Mouse (Mus musculus) left cerebral cortex, adult 8-10 months (tissue): Measurements from ENCODE around the gene Mchr1. TPM values are rescaled to one million over a fixed set of nuclear protein-coding genes. Genes with fewer than 3 reads are reported as not detected.

Experiments
- DNase-seq, 2 experiments: peaks; one replicate each; pipeline ENCODE4 v3.0.0; 2022; ENCODE audit warnings: low spot score in 2 of 2
- total RNA-seq, 4 experiments: library from RNA; stranded (reverse); gene quantifications; 2 replicates each; pipeline ENCODE4 v1.2.4; 2022

The Mchr1 gene
- total RNA-seq, 4 experiments from 2014 or later = 23.9 to 29.4 (median 27.6) TPM

DNA sequence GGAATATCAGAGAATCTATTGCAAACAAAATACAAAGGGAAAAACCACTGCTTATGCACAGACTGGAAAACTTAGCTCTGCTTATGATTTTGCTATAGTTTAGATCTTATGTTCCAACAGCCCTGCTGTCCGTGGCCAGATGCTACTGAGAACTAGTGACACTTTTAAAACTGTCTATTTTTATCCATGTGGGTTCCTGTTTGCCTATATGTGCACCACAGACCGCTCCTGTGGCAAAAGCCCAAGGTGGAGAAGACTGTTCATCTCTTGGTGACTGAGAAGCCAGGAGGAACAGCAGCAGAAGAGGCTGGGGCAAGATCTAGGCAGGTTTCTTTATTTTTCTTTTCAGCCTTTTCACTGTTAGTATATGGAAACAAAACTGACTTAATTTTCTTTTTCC, 32.1 kb downstream of the Mchr1 start:
- no peak for DNase-seq

DNA sequence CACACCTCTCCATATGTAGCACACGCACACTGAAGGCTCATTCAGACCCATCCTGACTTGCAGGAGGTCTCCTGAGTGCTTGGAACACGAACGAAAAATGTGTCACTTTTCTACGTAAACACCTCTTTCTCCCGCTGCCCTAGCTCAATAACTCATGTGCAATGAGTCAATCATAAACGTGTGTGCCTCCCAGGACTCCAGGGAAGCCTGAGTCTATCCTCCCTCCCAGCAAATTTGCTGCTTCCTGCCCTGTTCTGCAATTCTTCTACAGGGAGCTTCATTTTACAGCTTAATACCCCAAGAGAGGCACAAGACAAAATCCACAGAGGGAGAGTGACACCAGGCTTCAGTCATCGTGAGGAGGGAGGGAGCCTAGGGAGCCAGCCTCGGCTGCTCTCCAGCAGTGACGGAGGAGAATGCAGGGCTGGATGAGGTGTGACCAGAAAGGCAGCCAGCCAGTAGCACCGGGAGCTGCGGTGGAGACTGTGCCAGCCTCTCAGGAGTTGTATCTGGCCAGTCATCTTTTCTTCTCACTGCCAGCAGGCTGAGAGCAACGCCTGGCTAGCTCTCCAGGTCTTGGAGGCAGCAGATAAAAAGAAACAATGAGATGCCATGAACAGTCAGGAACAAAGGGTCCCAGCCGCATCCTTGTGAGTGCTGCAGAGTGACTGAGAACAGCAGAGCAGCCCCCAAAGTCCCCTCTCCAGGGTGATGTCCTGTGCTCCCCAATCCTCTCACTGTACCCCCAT, 37.2 kb downstream of the Mchr1 start:
- peak in 1 of 2 experiments; percentile 67 for DNase-seq

DNA sequence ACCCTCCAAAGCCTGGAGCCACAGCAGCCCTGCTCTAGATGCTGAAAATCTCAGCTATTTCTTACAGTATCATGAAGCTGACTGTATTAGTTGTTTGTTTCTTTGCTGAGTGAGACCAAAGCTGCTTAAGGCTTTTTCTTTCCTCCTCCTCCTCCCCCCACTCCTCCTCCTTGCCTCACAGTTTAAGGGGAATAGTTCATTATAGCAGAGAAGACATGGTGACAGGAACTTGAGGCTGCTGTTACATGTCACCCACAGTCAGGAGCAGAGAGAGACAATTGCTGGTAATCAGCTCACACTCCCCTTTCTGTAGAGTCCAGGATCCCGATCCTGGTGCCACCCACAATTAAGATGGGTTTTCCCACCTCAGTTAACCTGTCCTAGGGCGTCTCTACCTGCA, 38.1 kb downstream of the Mchr1 start:
- no peak for DNase-seq

DNA sequence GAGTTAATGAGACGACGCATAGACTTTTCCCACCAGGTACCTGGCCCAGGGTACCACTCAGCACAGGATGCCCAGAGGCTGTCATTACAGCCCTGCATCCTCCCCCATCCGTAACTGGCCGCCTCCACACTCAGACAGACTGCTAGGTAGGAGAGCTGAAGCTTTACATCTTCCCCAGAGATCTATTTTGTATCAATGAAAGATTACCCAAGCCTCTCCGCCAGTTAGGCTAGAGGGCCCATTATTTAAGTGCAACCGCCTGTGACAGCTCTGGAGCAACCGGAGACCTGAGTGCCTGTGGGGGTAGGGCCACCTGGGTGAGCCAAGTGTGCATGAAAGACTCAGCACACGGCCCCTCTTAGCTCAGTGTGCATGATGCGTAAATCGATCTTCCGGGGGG, 42.6 kb downstream of the Mchr1 start:
- no peak for DNase-seq

DNA sequence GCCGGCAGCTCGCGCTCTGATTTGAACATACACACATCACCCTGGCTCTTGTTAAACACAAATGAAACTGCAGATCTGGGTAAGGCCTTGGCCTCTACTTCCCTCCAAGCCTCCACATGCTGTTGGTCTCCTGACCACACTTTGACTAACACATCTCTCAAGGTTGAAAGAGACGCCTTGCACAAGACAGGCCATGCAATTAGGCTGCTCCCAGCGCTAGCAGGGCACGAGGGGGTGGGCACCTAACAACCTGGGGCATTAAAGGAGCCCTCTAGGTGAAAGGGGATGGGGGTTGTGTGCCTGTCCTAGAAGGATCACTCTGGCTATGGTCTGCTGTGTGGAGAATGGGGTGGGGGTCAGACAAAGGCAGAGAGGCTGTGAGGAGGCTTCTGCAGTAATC, 43.4 kb downstream of the Mchr1 start:
- DNase-seq = no peak

DNA sequence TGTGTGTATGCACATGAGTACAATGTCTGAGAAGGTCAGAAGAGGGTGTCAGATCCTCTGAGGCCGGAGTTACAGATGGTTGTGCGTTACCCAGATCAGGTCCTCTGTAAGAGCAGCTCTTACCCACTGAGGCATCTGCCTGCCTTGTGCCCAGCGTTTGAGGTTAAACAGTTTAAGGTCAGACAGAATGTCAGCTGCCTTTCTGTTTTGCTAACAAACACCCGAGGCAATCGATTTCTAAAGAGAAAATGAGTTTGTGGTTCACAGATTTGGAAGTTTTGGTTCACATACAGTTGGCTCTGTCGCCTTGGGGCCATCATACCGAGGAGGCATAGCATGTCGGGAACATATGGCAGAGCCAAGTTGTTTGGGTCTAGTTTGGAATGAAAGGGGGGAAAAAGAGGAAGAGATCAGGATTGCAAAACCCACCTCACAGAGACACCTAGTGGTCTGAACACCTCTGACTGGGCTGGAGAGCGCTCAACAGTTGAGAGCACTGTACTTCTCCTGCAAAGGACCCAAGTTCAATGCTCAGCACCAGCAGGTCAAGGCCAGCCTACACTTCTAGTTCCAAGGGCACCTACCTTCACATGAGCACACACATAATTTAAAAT, 48.9 kb downstream of the Mchr1 start:
- no peak for DNase-seq

Other genes with a start within 250 kb of the Mchr1 start
- gene Mrtfa, start 44.7 kb upstream of the Mchr1 start, total RNA-seq = 10 to 100 TPM; 64.2 to 70.5 (median 64.9) TPM
- gene Slc25a17, start 125.3 kb downstream of the Mchr1 start, total RNA-seq = 10 to 100 TPM; 41.6 to 50.4 (median 43.6) TPM
- 100 to 1,000 TPM; 153 to 174 (median 172) TPM for gene St13, start 164.6 kb downstream of the Mchr1 start, total RNA-seq
- 10 to 100 TPM; 13.3 to 16.9 (median 14.7) TPM for gene Xpnpep3, start 164.6 kb downstream of the Mchr1 start, total RNA-seq
- gene Dnajb7, start 172.8 kb downstream of the Mchr1 start, total RNA-seq = not detected
- 100 to 1,000 TPM; 125 to 142 (median 132) TPM for gene Rbx1, start 230.8 kb downstream of the Mchr1 start, total RNA-seq